Mouse (Mus musculus) adrenal gland, adult 10 weeks (tissue): Measurements from ENCODE around the gene Tanc1. TPM values are rescaled to one million over a fixed set of nuclear protein-coding genes. Genes with fewer than 3 reads are reported as not detected.

Experiments used
- polyA plus RNA-seq: library from polyadenylated mRNA; stranded (reverse); fragments of 350-450 nt; fragmentation: Illumina TruSeq; extraction: RNeasy Lipid Tissue Mini Kit (QIAGEN cat#74804); gene quantifications from one replicate; pipeline ENCODE4 v1.2.3, GENCODE M21; 2014; ENCODE audit warnings: low read depth, low replicate concordance

Tanc1 gene
- 25.0 TPM for polyA plus RNA-seq

DNA sequence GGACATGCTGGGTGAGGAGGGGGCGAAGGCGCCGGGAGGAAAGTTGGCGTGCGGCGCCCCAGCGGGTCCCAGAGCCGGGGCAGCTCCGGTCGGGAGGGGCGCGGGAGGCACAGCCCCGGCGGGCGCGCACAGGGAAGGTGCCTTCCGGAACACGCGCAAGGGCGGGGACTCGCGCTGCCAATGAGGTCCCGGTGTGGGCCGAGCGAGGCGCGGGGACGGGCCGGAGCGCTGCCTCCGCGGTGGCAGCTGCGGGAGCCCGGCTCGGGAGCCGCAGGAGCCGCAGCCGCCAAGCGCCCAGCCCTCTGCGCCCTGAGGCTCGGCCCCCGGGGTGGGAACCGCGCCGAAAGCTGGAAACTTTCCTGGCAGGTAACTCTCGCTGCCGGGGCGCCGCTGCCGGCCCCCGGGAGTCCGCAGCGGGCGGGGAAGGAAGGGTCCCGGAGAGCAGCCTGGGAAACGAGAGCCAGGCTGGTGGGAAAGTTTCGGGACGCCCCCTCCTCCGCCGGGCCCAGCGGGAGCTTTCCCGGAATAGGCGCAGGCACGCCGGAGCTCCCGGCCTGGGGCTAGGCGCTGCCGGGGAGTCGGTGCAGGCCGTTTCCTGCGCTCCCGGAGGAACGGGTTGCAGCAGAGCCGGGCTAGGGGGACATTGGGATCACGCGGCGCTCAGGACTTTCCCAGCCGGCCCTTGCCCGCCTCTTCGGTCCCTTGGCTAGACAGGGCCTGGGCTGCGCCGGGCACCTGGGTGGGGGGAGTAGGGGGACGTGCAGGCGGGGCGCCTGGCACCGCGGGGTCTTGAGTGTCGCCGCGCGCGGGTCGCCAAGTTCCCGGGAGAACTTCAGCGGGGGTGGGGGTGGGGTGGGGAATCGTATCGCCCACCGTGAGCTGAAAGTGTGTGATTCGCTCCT lies at the start of gene Tanc1:
TSS of gene Tanc1 (plus strand) at position 212 of the 902 bp plus-strand sequence.

DNA sequence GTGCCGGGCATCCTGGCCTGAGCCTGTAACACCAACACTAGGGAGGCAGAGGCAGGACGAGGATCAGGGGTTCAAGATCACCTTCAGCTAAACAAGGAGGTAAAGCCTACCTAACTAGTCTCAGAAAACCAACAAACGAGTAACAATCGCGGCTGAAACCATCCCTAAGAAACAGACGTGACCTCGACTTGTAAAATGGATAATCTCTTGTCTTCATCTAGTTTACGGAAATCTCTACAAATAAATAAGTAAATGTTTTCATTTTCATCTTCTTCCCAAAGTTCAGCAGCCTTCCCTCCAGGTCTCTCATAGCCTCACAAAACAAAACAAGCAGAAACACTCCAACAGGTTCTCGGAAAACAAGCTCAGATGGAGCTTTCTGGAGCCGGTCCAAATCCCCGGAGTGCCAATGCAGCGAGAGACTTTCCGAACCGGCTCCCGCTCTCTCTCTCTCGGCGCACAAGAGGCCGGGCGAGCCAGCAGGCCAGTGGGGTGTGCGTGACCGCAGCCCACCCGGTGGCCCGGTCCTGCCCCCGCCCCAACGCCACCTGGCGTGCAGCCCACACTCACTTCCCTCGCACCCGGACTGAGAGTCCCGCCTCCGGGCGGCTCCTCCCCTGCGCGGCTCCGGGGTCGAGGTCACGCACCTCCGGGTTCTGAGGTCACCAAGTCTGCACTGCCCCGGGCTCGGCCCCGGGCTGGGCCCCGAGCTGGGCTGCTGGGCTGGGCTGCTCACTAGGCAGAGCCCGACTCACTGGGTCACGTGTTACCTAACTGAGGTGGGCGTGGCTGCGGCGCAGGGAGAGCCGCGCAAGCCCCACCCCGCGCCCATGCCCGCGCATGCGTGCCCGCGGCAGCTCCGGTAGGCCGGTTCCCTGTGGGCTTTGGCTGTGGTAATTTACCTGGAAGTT lies 270.2 kb downstream of the Tanc1 start, which contains the start of gene Wdsub1:
TSS of gene Wdsub1 (minus strand) at position 761 of the 911 bp plus-strand sequence.

Other genes with a start within 250 kb of the Tanc1 start
- not detected for gene Dapl1, start 127.4 kb upstream of the Tanc1 start, polyA plus RNA-seq